ENCODE assay signal across 8 mouse cellular contexts in the genomic region with DNA sequence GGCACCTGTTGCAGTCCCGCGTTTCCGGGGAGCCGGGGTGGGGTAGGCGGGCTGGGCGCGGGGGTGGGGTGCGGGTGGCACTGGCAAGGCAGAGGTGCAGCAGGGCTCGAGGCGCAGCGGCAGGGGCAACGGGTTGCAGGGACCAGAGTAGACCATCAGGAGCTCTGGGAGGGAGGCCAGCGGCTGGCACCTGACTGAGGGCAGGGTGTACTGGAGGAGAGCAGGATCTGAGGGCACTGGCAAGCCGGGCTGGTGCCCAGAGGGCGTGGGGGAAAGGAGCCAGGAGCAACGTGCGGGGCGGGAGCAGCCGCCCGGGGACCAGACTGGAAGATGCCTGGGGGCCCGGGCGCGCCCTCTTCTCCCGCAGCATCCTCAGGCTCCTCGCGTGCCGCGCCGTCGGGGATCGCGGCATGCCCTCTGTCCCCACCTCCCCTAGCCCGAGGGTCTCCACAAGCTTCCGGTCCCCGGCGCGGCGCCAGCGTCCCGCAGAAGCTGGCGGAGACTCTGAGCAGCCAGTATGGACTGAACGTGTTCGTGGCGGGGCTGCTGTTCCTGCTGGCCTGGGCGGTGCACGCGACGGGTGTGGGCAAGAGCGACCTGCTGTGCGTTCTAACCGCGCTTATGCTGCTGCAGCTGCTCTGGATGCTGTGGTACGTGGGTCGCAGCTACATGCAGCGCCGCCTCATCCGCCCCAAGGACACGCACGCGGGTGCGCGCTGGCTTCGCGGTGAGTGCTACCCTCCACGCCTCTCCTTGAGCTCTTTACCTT. TPM values are rescaled to one million over a fixed set of nuclear protein-coding genes. Genes with fewer than 3 reads are reported as not detected.
DNase-seq lines count a peak whose midpoint lies in the region; ATAC-seq and TF ChIP-seq lines count a peak whose summit lies in the region.

No protein-coding gene starts in this region.

- intact Hi-C loops in gastrocnemius, adult 2 months (cut with DNase I), result no loop called here
- intact Hi-C loops in gastrocnemius, postnatal 14 days (cut with DNase I; ENCODE audit: low total_unique reads), result no loop called here

- TF ChIP-seq POLR2A in ES-Bruce4 (IDR thresholded peaks at IDR 0.05; ENCODE audit: insufficient read depth, low read length), result no peak

- H3K4me2 ChIP-seq in limb, embryonic 15.5 days, result peak overlapping the region; percentile 56

- DNase-seq in gastrocnemius, adult 2 months, result no peak
- DNase-seq in gastrocnemius, postnatal 14 days, result no peak
- DNase-seq in forebrain, embryonic 10.5 days (ENCODE audit: extremely low spot score, low spot score), result peak; percentile 34
- no peak for DNase-seq in layer of hippocampus, postnatal 14 days (ENCODE audit: low spot score in 2 of 2)
- DNase-seq in c-Kit-positive CD71-positive TER-119-positive erythroid progenitor cells, embryonic 14.5 days (ENCODE audit: low spot score), result no peak
- no peak for DNase-seq in urinary bladder, postnatal 4 days (ENCODE audit: low spot score in 2 of 2)

- H3K4me1 ChIP-seq in ES-Bruce4 (ENCODE audit: control insufficient read depth, insufficient read depth, low read length), result no peaks in the 10 kb centered on the region
- H3K4me1 ChIP-seq in forebrain, embryonic 10.5 days, result peaks cover 32% of the 10 kb centered on the region
- peaks cover 19% of the 10 kb centered on the region for H3K4me1 ChIP-seq in limb, embryonic 15.5 days

- no peak for ATAC-seq in limb, embryonic 15.5 days (ENCODE audit: insufficient number of reproducible peaks, low FRiP score, low TSS enrichment, low read depth)

- TF ChIP-seq EP300 in ES-Bruce4 (IDR thresholded peaks at IDR 0.05; ENCODE audit: insufficient read depth, low read depth, low read length), result no peak

- 2% methylated on average over 65 of the region's 65 CpGs for WGBS in forebrain, embryonic 10.5 days
- whole genome bisulfite sequencing in limb, embryonic 15.5 days, result 3% methylated on average over 59 of the region's 65 CpGs

- no peak overlapping the region for H3K9ac ChIP-seq in ES-Bruce4 (ENCODE audit: low read depth, poor library complexity, severe bottlenecking)
- no peak overlapping the region for H3K9ac ChIP-seq in limb, embryonic 15.5 days

- H3K9me3 ChIP-seq in ES-Bruce4 (replicated peaks; ENCODE audit: control insufficient read depth, insufficient read depth, low read length, poor library complexity, severe bottlenecking), result no peaks in the 10 kb centered on the region
- H3K9me3 ChIP-seq in forebrain, embryonic 10.5 days, result no peaks in the 10 kb centered on the region
- no peaks in the 10 kb centered on the region for H3K9me3 ChIP-seq in limb, embryonic 15.5 days

- H3K27me3 ChIP-seq in ES-Bruce4 (ENCODE audit: control insufficient read depth, insufficient read depth, low read length, poor library complexity, severe bottlenecking), result peaks cover 8% of the 10 kb centered on the region
- peaks cover 82% of the 10 kb centered on the region for H3K27me3 ChIP-seq in forebrain, embryonic 10.5 days (ENCODE audit: poor library complexity, severe bottlenecking)
- H3K27me3 ChIP-seq in limb, embryonic 15.5 days, result peaks cover 60% of the 10 kb centered on the region

- H3K4me3 ChIP-seq in gastrocnemius, adult 2 months, result peak overlapping the region; percentile 30
- H3K4me3 ChIP-seq in ES-Bruce4 (ENCODE audit: low read depth, low read length), result peak overlapping the region; percentile 49
- H3K4me3 ChIP-seq in forebrain, embryonic 10.5 days, result peak overlapping the region; percentile 45
- H3K4me3 ChIP-seq in limb, embryonic 15.5 days, result peak overlapping the region; percentile 36

- TF ChIP-seq CTCF in gastrocnemius, adult 2 months (IDR thresholded peaks at IDR 0.05), result no peak
- no peak for TF ChIP-seq CTCF in ES-Bruce4 (IDR thresholded peaks at IDR 0.05; ENCODE audit: low read depth, low read length)

- no peaks in the 10 kb centered on the region for H3K36me3 ChIP-seq in ES-Bruce4 (ENCODE audit: control insufficient read depth, insufficient read depth, low read length, poor library complexity, severe bottlenecking)
- no peaks in the 10 kb centered on the region for H3K36me3 ChIP-seq in forebrain, embryonic 10.5 days (replicated peaks)
- no peaks in the 10 kb centered on the region for H3K36me3 ChIP-seq in limb, embryonic 15.5 days

- H3K27ac ChIP-seq in gastrocnemius, adult 2 months, result no peak overlapping the region
- H3K27ac ChIP-seq in ES-Bruce4 (ENCODE audit: insufficient read depth, low read length), result no peak overlapping the region
- no peak overlapping the region for H3K27ac ChIP-seq in forebrain, embryonic 10.5 days
- no peak overlapping the region for H3K27ac ChIP-seq in limb, embryonic 15.5 days

RNA-seq across cellular contexts. Expression of a gene that starts 1.5 kb away (rescaled TPM):
- total RNA-seq in gastrocnemius, adult 2 months (2021), result under 1 TPM; 0.18 to 0.20 TPM
- under 1 TPM; 0.33 to 0.47 TPM for total RNA-seq in gastrocnemius, postnatal 14 days (2021)
- not detected in 2 replicates for polyA plus RNA-seq in ES-Bruce4 (2011; ENCODE audit: insufficient read depth, insufficient read length, low read depth, missing spikeins)
- 0.04 TPM in 1 of 2 replicates, not detected in the other for polyA plus RNA-seq in forebrain, embryonic 10.5 days (2016; fragmentation: Nextera tagmentation; extraction: Ambion mirVana)
- not detected in 2 replicates for polyA plus RNA-seq in limb, embryonic 15.5 days (2015; fragmentation: Nextera tagmentation; extraction: Ambion mirVana)
- total RNA-seq in layer of hippocampus, postnatal 14 days (2021), result under 1 TPM in 1 of 2 experiments, not detected in 1; 0.17 TPM

RNA-seq across cellular contexts. Expression of a gene that starts 17.3 kb away (rescaled TPM):
- total RNA-seq in gastrocnemius, adult 2 months (2021), result 1 to 10 TPM; 6.6 to 8.1 TPM
- total RNA-seq in gastrocnemius, postnatal 14 days (2021), result 10 to 100 TPM; 10.3 to 11.0 TPM
- polyA plus RNA-seq in ES-Bruce4 (2011; ENCODE audit: insufficient read depth, insufficient read length, low read depth, missing spikeins), result 23.4 and 23.9 TPM in 2 replicates
- polyA plus RNA-seq in forebrain, embryonic 10.5 days (2016; fragmentation: Nextera tagmentation; extraction: Ambion mirVana), result 75.5 and 79.5 TPM in 2 replicates
- polyA plus RNA-seq in limb, embryonic 15.5 days (2015; fragmentation: Nextera tagmentation; extraction: Ambion mirVana), result 57.1 and 60.1 TPM in 2 replicates
- total RNA-seq in layer of hippocampus, postnatal 14 days (2021), result 10 to 100 TPM; 40.0 to 40.5 TPM

RNA-seq across cellular contexts. Expression of a gene that starts 41.9 kb away (rescaled TPM):
- not detected for total RNA-seq in gastrocnemius, adult 2 months (2021)
- total RNA-seq in gastrocnemius, postnatal 14 days (2021), result not detected
- not detected in 2 replicates for polyA plus RNA-seq in ES-Bruce4 (2011; ENCODE audit: insufficient read depth, insufficient read length, low read depth, missing spikeins)
- 0.05 TPM in 1 of 2 replicates, not detected in the other for polyA plus RNA-seq in forebrain, embryonic 10.5 days (2016; fragmentation: Nextera tagmentation; extraction: Ambion mirVana)
- polyA plus RNA-seq in limb, embryonic 15.5 days (2015; fragmentation: Nextera tagmentation; extraction: Ambion mirVana), result 0.10 TPM in 1 of 2 replicates, not detected in the other
- total RNA-seq in layer of hippocampus, postnatal 14 days (2021), result 1 to 10 TPM; 6.7 to 7.9 TPM

RNA-seq across cellular contexts. Expression of a gene that starts 57.0 kb away (rescaled TPM):
- 10 to 100 TPM; 18.7 to 19.9 TPM for total RNA-seq in gastrocnemius, adult 2 months (2021)
- 10 to 100 TPM; 10.2 to 13.9 TPM for total RNA-seq in gastrocnemius, postnatal 14 days (2021)
- polyA plus RNA-seq in ES-Bruce4 (2011; ENCODE audit: insufficient read depth, insufficient read length, low read depth, missing spikeins), result 206 and 208 TPM in 2 replicates
- 191 and 208 TPM in 2 replicates for polyA plus RNA-seq in forebrain, embryonic 10.5 days (2016; fragmentation: Nextera tagmentation; extraction: Ambion mirVana)
- 78.0 TPM in 2 replicates for polyA plus RNA-seq in limb, embryonic 15.5 days (2015; fragmentation: Nextera tagmentation; extraction: Ambion mirVana)
- 10 to 100 TPM; 11.4 to 12.9 TPM for total RNA-seq in layer of hippocampus, postnatal 14 days (2021)

RNA-seq across cellular contexts. Expression of a gene that starts 57.0 kb away (rescaled TPM):
- 1 to 10 TPM; 2.6 to 3.1 TPM for total RNA-seq in gastrocnemius, adult 2 months (2021)
- 1 to 10 TPM; 2.6 to 2.8 TPM for total RNA-seq in gastrocnemius, postnatal 14 days (2021)
- 5.6 and 7.1 TPM in 2 replicates for polyA plus RNA-seq in ES-Bruce4 (2011; ENCODE audit: insufficient read depth, insufficient read length, low read depth, missing spikeins)
- polyA plus RNA-seq in forebrain, embryonic 10.5 days (2016; fragmentation: Nextera tagmentation; extraction: Ambion mirVana), result 16.0 and 18.0 TPM in 2 replicates
- polyA plus RNA-seq in limb, embryonic 15.5 days (2015; fragmentation: Nextera tagmentation; extraction: Ambion mirVana), result 12.9 and 13.3 TPM in 2 replicates
- total RNA-seq in layer of hippocampus, postnatal 14 days (2021), result 10 to 100 TPM; 17.5 to 19.6 TPM

Comparison
In these comparisons a context has a peak if more than half of its experiments do, and no peak if none do; other contexts are left out.
1. RNA of a gene that starts 41.9 kb away (total RNA-seq): 6.7 to 7.9 TPM in layer of hippocampus, postnatal 14 days; not detected in gastrocnemius, adult 2 months and not detected in gastrocnemius, postnatal 14 days; every median in the first group is over 4 times any median in the second.
2. Peak in every context shown above with its lines, with median percentiles within 50 percentile points of each other: H3K4me3 ChIP-seq.